Mouse (Mus musculus): ENCODE measurements around the gene Slc22a4. TPM values are rescaled to one million over a fixed set of nuclear protein-coding genes. Genes with fewer than 3 reads are reported as not detected.

Gene Slc22a4
- 6.8 and 7.6 TPM in 2 replicates for polyA plus RNA-seq (2012; rRNA removed)

DNA sequence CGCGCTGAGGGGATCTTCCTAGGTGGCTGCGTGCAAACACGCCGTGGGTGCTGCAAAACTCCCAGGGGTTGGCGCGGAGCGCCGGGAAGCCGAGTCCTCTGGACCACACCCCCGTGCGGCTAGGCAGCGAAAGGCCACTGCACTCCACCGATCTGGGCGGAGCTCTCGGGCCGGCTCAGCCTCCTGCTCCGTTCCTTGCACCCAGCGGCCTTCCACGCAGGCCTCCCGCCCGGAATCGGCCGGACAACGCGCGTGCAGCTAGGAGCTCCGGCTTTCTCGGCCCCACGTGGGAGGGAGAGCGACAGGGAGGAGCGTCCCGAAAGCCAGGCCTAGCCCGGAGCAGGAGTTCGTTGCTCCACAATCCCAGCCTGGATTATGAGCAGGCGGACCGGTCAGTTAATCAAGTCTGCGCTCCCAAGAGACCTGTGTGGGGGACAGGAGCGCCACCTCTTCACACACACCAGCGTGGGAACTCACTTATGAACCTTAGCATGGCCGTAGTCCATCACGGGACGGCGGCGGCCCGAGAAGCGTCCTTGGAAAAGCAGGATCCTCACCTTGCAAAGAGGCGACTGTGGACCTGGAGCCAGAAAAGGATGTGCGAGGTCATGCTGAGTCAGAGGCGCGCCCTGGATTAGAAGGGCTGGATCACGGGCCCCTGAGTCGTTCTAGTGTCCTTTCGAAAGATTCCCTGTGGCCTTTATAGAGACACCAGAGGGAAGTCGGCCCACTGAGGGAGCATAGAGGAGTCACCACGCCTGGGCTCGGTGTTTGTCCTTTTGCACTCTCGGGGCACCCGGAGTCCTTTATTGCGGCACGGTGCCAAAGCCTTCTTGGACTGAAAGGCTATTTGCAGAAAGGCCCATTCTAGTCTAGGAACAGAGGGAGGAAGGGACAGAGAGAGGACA is at the start of gene Slc22a4:
Slc22a4 (minus strand) TSS at position 47 of the 908 bp plus-strand sequence.
- Histone ChIP-seq H3K27ac (ENCODE audit: insufficient read depth, low read length) (0 out of 2 replicates have a peak within 1 kb of the TSS, but pooled peaks have one; percentile 12), H3K4me3 (ENCODE audit: insufficient read depth, low read length) (peak within 1 kb of the TSS; percentile 55), H3K4me1 (ENCODE audit: control insufficient read depth, insufficient read depth, low read length) (no peaks in the 10 kb centered on the region)
- TF ChIP-seq CTCF (IDR thresholded peaks at IDR 0.05; ENCODE audit: extremely low read depth, insufficient read depth, low read length): no peak
- TF ChIP-seq POLR2A (IDR thresholded peaks at IDR 0.05; ENCODE audit: extremely low read depth, insufficient read depth, low read length): peak; percentile 41; the same call in 1 of the 2 replicates

DNA sequence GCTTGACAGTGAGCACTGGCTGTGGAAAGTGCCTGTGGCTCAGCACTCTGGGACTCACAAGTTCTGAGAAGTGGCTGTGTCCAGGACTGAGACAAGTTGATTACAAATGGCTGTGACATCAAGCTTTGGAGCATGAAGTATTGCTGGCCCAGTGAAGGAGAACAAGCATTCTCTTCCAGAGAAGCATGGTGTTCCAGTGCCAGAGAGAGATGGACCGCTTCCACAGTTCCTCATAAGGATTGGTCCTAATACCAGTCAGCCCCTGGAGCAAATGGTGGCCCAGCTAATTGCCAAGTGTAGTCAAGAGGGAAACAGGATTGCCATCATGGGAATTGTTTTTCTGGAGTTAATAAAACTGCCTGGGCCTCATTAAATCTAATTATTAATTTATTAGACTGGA is 48.2 kb upstream of the Slc22a4 start:
- H3K27ac ChIP-seq (ENCODE audit: insufficient read depth, low read length): 0 out of 2 replicates have a peak overlapping the region, but pooled peaks have one; percentile 29
- no peak overlapping the region for H3K4me3 ChIP-seq (ENCODE audit: insufficient read depth, low read length)
- no peaks in the 10 kb centered on the region for H3K4me1 ChIP-seq (ENCODE audit: control insufficient read depth, insufficient read depth, low read length)
- TF ChIP-seq POLR2A (IDR thresholded peaks at IDR 0.05; ENCODE audit: extremely low read depth, insufficient read depth, low read length) (no peak), CTCF (IDR thresholded peaks at IDR 0.05; ENCODE audit: extremely low read depth, insufficient read depth, low read length) (no peak)

DNA sequence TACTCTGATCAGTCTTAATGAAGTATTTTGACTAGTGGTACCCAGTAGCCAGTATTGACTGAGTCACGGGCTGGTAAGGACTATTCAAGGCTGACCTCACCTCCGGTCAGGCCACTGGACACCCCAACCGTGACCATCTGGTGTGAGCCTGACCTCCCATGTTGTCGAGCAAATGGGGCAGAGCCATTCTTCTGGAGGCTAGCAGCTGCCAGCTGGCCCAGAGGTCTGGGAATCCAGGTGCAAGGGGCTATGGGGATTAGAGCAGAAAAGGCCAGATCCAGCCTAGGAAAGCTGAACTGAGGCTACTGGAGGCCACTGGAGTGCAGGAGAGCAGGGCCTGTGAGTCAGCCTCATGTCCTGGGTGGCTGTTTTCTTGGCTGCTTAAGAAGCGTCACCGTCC is 47.5 kb upstream of the Slc22a4 start:
- Histone ChIP-seq H3K4me1 (ENCODE audit: control insufficient read depth, insufficient read depth, low read length) (no peaks in the 10 kb centered on the region), H3K27ac (ENCODE audit: insufficient read depth, low read length) (no peak overlapping the region), H3K4me3 (ENCODE audit: insufficient read depth, low read length) (no peak overlapping the region)
- TF ChIP-seq POLR2A (IDR thresholded peaks at IDR 0.05; ENCODE audit: extremely low read depth, insufficient read depth, low read length): no peak
- no peak for TF ChIP-seq CTCF (IDR thresholded peaks at IDR 0.05; ENCODE audit: extremely low read depth, insufficient read depth, low read length)

GRCm38 (mm10) chr11:54073291-54073690 is 45.4 kb upstream of the Slc22a4 start:
- TF ChIP-seq POLR2A (IDR thresholded peaks at IDR 0.05; ENCODE audit: extremely low read depth, insufficient read depth, low read length): no peak
- TF ChIP-seq CTCF (IDR thresholded peaks at IDR 0.05; ENCODE audit: extremely low read depth, insufficient read depth, low read length): no peak
- no peak overlapping the region for H3K27ac ChIP-seq (ENCODE audit: insufficient read depth, low read length)
- no peak overlapping the region for H3K4me3 ChIP-seq (ENCODE audit: insufficient read depth, low read length)
- no peaks in the 10 kb centered on the region for H3K4me1 ChIP-seq (ENCODE audit: control insufficient read depth, insufficient read depth, low read length)

- Histone ChIP-seq H3K4me3 (ENCODE audit: insufficient read depth, low read length) (no peak overlapping the region), H3K4me1 (ENCODE audit: control insufficient read depth, insufficient read depth, low read length) (no peaks in the 10 kb centered on the region), H3K27ac (ENCODE audit: insufficient read depth, low read length) (no peak overlapping the region)
- no peak for TF ChIP-seq CTCF (IDR thresholded peaks at IDR 0.05; ENCODE audit: extremely low read depth, insufficient read depth, low read length)
- TF ChIP-seq POLR2A (IDR thresholded peaks at IDR 0.05; ENCODE audit: extremely low read depth, insufficient read depth, low read length): no peak
These were observed 44.0 kb upstream of the Slc22a4 start for GRCm38 (mm10) chr11:54071726-54072445.

DNA sequence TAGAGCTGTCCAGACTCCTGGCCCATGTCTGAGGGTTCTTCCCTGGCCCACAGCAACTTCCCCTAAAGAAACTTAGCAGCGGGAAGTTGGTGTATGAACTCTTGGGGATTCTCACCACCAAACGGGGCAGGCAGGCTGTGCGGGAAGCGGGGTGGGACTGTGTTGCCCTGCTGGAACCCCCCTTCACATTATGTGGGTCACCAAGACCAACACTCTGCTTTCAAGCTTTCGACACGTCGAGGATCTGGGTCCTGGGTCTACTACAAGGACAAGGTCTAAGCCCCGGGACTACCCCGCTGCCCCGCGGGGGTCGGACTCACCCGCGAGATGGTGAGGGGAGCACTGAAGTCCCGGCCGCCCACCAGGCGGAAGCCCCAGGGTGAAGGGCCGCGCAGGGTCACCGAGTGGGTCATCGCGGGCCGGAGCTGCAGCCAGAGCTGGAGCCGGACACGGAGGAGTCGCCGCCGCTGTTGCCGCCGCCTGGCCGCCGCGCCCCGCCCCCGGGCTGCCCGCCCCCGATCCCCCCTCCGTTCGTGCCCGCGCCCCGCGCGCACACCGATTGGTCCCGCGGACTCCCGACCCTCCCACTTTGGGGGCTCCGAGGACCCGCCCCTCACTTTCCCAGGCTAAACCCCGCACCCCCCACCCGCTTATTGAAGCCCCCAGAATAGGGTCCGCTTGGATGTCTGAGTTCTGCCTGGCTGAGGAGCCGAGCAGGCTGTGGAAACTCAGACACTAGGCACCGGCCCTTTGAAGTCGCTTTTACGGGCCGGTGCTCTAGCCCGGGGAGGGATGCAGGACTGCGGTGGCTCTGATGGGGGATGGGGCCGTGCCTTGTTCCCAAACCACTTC is 40.9 kb upstream of the Slc22a4 start, which contains the start of gene Pdlim4:
Pdlim4 (minus strand) TSS at position 495 of the 852 bp plus-strand sequence.
- Histone ChIP-seq H3K27ac (ENCODE audit: insufficient read depth, low read length) (peak within 1 kb of the TSS; percentile 49), H3K4me3 (ENCODE audit: insufficient read depth, low read length) (peak within 1 kb of the TSS; percentile 35), H3K4me1 (ENCODE audit: control insufficient read depth, insufficient read depth, low read length) (no peaks in the 10 kb centered on the region)
- no peak for TF ChIP-seq POLR2A (IDR thresholded peaks at IDR 0.05; ENCODE audit: extremely low read depth, insufficient read depth, low read length)
- no peak for TF ChIP-seq CTCF (IDR thresholded peaks at IDR 0.05; ENCODE audit: extremely low read depth, insufficient read depth, low read length)

GRCm38 (mm10) chr11:54067996-54068519 is 40.2 kb upstream of the Slc22a4 start:
- Histone ChIP-seq H3K4me3 (ENCODE audit: insufficient read depth, low read length) (peak overlapping the region; percentile 35), H3K27ac (ENCODE audit: insufficient read depth, low read length) (peak overlapping the region; percentile 49), H3K4me1 (ENCODE audit: control insufficient read depth, insufficient read depth, low read length) (no peaks in the 10 kb centered on the region)
- no peak for TF ChIP-seq CTCF (IDR thresholded peaks at IDR 0.05; ENCODE audit: extremely low read depth, insufficient read depth, low read length)
- TF ChIP-seq POLR2A (IDR thresholded peaks at IDR 0.05; ENCODE audit: extremely low read depth, insufficient read depth, low read length): no peak

- 0 out of 2 replicates have a peak overlapping the region, but pooled peaks have one; percentile 31 for H3K27ac ChIP-seq (ENCODE audit: insufficient read depth, low read length)
- TF ChIP-seq POLR2A (IDR thresholded peaks at IDR 0.05; ENCODE audit: extremely low read depth, insufficient read depth, low read length): no peak
- no peak for TF ChIP-seq CTCF (IDR thresholded peaks at IDR 0.05; ENCODE audit: extremely low read depth, insufficient read depth, low read length)
- H3K4me1 ChIP-seq (ENCODE audit: control insufficient read depth, insufficient read depth, low read length): no peaks in the 10 kb centered on the region
- peak overlapping the region; percentile 35; the same call in 1 of the 2 replicates for H3K4me3 ChIP-seq (ENCODE audit: insufficient read depth, low read length)
These were observed 39.6 kb upstream of the Slc22a4 start for GRCm38 (mm10) chr11:54067318-54067995.

All from cortical plate, adult 2 months (tissue).